Mouse (Mus musculus) small intestine, adult 2 months (tissue): ENCODE measurements around the gene Dpm1.

Experiments
- CTCF ChIP-seq: fragments of 200-500 bp; IDR thresholded peaks from 2 replicates; pipeline ENCODE4 v1.5.1; 2012; ENCODE audit warnings: low read depth, mild to moderate bottlenecking, control low read depth, inconsistent platforms, low read length, moderate library complexity, mixed read lengths; ENCODE audit not compliant: insufficient replicate concordance, insufficient read length; ENCODE audit errors: extremely low read depth
- POLR2A ChIP-seq: fragments of 200-500 bp; IDR thresholded peaks from 2 replicates; pipeline ENCODE4 v1.6.1; 2012; ENCODE audit warnings: low read depth, mild to moderate bottlenecking, control low read depth, inconsistent platforms, low read length, moderate library complexity

GRCm38 (mm10) chr2:168167781-168168180 is 62.6 kb downstream of the Dpm1 start:
- no peak for TF ChIP-seq POLR2A
- no peak for TF ChIP-seq CTCF
